In genomic region chr4:103390499-103390898, GRCm38 (mm10) we compare ENCODE assay signal across 23 mouse cellular contexts.
DNase-seq lines count a peak whose midpoint lies in the region; ATAC-seq and TF ChIP-seq lines count a peak whose summit lies in the region.
"Had no signal": no experiment of that assay in that cellular context is flagged by ENCODE, and none has a peak within 500 bp of the region (broad histone marks: within the 10 kb centered on the region; RNA-seq: fewer than 3 reads in every experiment).

No protein-coding gene starts in this region.

- H3K4me1 ChIP-seq in kidney, embryonic 15.5 days = no peaks in the 10 kb centered on the region; the same call in 1 of the 2 replicates
- no peaks in the 10 kb centered on the region for H3K4me1 ChIP-seq in kidney, postnatal 0 days (replicated peaks; ENCODE audit: insufficient read depth, low read length)
- H3K4me1 ChIP-seq: embryonic facial prominence, embryonic 12.5 days had no signal

- no peaks in the 10 kb centered on the region for H3K9me3 ChIP-seq in kidney, embryonic 15.5 days (replicated peaks)
- no peaks in the 10 kb centered on the region for H3K9me3 ChIP-seq in kidney, postnatal 0 days (replicated peaks; ENCODE audit: low read length)
- H3K9me3 ChIP-seq: embryonic facial prominence, embryonic 10.5 days; embryonic facial prominence, embryonic 12.5 days; forebrain, embryonic 13.5 days; forebrain, embryonic 15.5 days had no signal

- no peak overlapping the region for H3K4me3 ChIP-seq in kidney, embryonic 15.5 days (replicated peaks)
- H3K4me3 ChIP-seq in kidney, postnatal 0 days (replicated peaks; ENCODE audit: low read depth, low read length) = no peak overlapping the region
- H3K4me3 ChIP-seq: embryonic facial prominence, embryonic 10.5 days; embryonic facial prominence, embryonic 12.5 days; forebrain, embryonic 13.5 days; forebrain, embryonic 15.5 days had no signal

- peak; percentile 41 for DNase-seq in heart, adult 11 months
- DNase-seq in heart, postnatal 14 days = no peak
- no peak for DNase-seq in kidney, adult 18-20 months
- peak; percentile 33 for DNase-seq in kidney, postnatal 0 days (ENCODE audit: low spot score)
- no peak for DNase-seq in kidney, postnatal 36 days
- DNase-seq: adrenal gland, adult 8-10 months; adrenal gland, postnatal 14 days; adrenal gland, postnatal 36 days; B cell, adult 2 months; cerebellum, adult 11-12 months; cerebellum, adult 2 months; cerebellum, adult 9-10 months; cerebellum, postnatal 10 days; cerebellum, postnatal 25 days had no signal

- 42% methylated on average over 2 of the region's 2 CpGs for WGBS in kidney, embryonic 15.5 days
- 32% methylated on average over 2 of the region's 2 CpGs for WGBS in kidney, postnatal 0 days

- H3K27ac ChIP-seq in kidney, embryonic 15.5 days = no peak overlapping the region
- H3K27ac ChIP-seq in kidney, postnatal 0 days = no peak overlapping the region
- H3K27ac ChIP-seq: embryonic facial prominence, embryonic 10.5 days; embryonic facial prominence, embryonic 12.5 days; forebrain, embryonic 13.5 days; forebrain, embryonic 15.5 days had no signal

- no peak overlapping the region for H3K4me2 ChIP-seq in kidney, embryonic 15.5 days
- no peak overlapping the region for H3K4me2 ChIP-seq in kidney, postnatal 0 days (ENCODE audit: low read length)
- H3K4me2 ChIP-seq: embryonic facial prominence, embryonic 12.5 days; forebrain, embryonic 13.5 days; forebrain, embryonic 15.5 days had no signal

- H3K9ac ChIP-seq in kidney, embryonic 15.5 days = no peak overlapping the region
- no peak overlapping the region for H3K9ac ChIP-seq in kidney, postnatal 0 days (ENCODE audit: low read depth, low read length)
- H3K9ac ChIP-seq: embryonic facial prominence, embryonic 12.5 days; forebrain, embryonic 13.5 days; forebrain, embryonic 15.5 days had no signal

- no peaks in the 10 kb centered on the region for H3K36me3 ChIP-seq in kidney, embryonic 15.5 days
- no peaks in the 10 kb centered on the region for H3K36me3 ChIP-seq in kidney, postnatal 0 days (ENCODE audit: insufficient read depth, low read length)
- H3K36me3 ChIP-seq: embryonic facial prominence, embryonic 10.5 days; embryonic facial prominence, embryonic 12.5 days; forebrain, embryonic 15.5 days; G1E had no signal

- H3K27me3 ChIP-seq in kidney, embryonic 15.5 days = no peaks in the 10 kb centered on the region
- no peaks in the 10 kb centered on the region for H3K27me3 ChIP-seq in kidney, postnatal 0 days (ENCODE audit: insufficient read depth, low read length)
- H3K27me3 ChIP-seq: embryonic facial prominence, embryonic 12.5 days; forebrain, embryonic 13.5 days; forebrain, embryonic 15.5 days; Patski had no signal

- intact Hi-C loops in heart, postnatal 14 days (cut with DNase I) = no loop called here

- ATAC-seq in kidney, embryonic 15.5 days (replicated peaks; ENCODE audit: low FRiP score) = peak; percentile 59; the same call in 1 of the 2 replicates
- no peak for ATAC-seq in kidney, postnatal 0 days (replicated peaks; ENCODE audit: low FRiP score, low read depth)
- ATAC-seq: activated CD4-positive, CD25-positive, alpha-beta regulatory T cell, adult 4 months; CD4-positive, CD25-positive, alpha-beta regulatory T cell, adult 4 months; forebrain, embryonic 15.5 days; Patski had no signal

- no peak for TF ChIP-seq CTCF in kidney, postnatal 0 days (IDR thresholded peaks at IDR 0.05; ENCODE audit: low read depth)

Comparison
In these comparisons a context has a peak if more than half of its experiments do, and no peak if none do; other contexts are left out.
1. DNase-seq: peak in heart, adult 11 months (single experiment) and kidney, postnatal 0 days (single experiment); none in heart, postnatal 14 days (0 of 2), kidney, adult 18-20 months (single experiment) and kidney, postnatal 36 days (0 of 2).